Mouse (Mus musculus): ENCODE results near the gene Sema3a.
"Not testable (repeated sequence)": the region's sequence is repeated elsewhere in the genome, so short reads cannot be mapped to it uniquely, and the experiment has no call there.

Sema3a gene

DNA sequence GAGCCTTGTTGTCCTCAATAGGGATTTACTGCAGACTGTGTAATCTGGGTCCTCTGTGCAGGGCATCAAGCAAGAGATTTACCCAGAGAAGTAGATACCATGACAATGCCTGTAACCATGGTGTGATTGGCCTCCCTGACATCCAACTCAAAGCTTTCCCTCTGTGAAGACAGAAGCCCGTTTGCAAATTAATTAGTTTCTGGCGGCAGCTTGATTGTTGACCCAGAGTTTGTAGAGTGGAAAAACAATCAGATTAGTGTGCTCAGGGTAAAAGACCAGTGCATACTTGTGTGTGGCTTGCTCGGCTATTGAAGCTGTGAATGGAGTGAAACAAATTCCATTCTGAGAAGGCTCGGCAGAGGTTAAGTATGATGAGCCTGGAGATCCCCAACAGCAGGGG lies 404.0 kb downstream of the Sema3a start:
- in situ Hi-C loops (cut with MboI, MseI): no loop called here

DNA sequence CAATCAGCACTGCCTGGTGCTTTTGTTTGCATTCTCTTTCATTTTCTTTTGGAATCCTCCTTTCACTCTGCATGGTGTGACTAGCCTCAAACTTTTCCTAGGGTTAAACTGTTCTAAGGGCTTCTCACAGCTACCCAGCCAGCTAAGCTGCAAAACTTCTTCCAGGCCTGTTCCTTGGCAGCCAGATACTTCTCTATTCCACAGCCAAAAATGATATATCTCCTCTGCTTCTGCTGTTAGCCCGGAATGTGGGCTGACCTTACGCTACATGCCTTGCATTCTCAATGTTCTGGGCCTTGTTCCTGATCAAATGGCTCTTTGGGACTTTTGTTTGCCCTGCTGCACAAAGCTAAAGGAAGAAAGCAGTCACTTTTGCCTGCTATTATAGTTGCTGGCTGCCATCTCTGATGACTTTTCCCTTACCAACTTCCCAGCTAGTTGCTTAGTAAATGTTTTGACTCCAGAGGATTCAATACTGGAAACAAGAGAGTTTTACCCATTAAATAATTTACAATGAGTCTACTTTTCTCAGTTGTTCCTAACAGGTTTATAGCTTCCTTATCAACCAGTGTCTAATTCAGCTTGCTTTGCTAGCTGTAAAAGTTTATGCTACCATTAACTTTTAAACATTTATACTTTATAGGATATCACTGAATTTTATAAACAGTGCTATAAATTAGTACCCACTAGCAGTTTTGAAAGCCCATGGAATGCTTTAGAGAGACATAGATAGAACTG lies 422.4 kb downstream of the Sema3a start:
- in situ Hi-C loops (cut with MboI, MseI): no loop called here

DNA sequence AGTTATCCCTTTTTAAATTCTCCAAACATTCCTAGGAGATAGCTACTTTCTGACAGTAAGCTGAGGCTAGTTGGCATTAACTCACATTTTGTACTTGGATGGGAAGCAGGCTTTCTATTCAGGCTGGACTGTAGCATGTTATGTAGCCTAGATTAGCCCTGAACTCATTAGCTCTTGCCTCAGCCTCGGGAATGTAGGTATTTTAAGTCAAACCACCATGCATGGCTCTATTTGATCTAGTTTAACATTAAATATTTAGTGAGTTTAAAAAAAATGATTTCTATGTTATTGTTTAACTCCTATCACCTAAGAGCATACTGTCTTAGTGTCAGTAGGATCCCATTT lies 423.0 kb downstream of the Sema3a start:
- in situ Hi-C loops (cut with MboI, MseI): no loop called here

DNA sequence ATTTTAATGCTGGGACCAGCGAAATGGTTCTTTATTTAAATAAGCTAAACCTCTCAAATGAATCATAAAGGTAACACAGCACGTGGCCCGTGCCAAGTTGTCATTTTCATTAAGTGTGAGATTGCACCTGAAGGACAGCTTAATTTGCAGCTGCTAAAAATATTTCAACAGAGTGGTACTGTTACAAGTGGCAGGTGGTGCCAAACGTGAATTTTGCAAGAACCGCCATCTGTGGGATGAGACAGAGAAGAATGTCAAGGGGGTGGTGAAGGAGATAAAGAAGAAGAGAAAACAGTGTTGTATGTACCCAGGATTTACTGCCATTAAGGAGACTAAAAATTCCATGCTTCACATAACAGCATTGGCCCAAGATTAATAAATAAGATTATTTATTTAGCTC lies 423.9 kb downstream of the Sema3a start:
- in situ Hi-C loops (cut with MboI, MseI): no loop called here

DNA sequence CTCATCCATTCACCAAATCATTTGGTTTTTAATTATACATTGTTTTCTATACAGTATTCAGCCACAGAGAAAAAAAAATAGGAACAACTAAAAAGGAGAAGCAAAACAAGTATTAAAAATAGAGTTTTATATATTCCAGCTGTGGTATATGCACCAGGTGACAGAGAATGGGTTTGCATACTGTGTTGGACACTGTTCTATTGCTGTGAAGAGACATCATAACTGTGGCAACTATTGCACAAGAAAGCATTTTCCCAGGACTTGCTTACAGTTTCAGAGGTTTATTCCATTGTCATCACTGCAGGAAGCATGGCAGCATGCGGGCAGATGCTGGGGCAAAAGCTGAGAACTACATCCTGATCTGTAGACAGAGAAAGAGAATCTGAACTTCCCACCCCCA lies 425.7 kb downstream of the Sema3a start:
- in situ Hi-C loops (cut with MboI, MseI): no loop called here

DNA sequence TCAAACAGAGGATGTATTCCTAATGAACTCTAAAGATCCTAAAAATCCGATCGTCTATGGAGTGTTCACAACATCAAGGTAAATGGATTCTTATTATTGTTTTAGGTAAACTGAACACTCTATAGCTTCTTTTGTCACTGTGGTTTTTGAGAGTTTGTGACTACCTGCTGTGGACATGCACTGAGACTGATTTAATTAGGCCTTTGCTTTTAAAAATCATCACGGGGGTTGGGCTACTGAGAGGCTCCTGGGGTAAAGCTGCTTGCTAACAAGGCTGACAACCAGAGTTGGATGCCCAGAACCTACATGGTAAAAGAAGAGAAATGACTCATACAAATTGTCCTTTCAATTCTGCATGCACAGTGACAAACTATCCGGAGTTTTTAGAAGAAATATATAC lies 432.0 kb downstream of the Sema3a start:
- in situ Hi-C loops (cut with MboI, MseI): no loop called here

DNA sequence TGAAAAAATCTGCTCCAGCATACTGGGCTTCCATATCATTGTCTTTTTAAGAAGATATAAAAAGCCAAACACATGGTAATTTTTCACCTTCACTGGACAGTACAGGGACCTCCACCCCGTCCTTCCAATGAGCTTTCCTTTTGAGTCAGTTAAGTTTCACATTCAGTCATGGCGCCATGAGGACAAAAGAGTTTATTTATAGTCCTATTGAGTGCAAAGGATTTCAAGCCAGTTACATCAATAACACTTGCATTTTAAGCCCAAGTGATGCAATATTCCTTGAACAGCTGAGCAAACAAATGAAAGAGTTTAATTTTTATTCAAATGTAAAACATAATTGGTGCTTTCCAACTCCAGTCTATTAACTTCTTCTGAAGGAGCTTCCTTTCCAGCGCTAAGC lies 448.7 kb downstream of the Sema3a start:
- in situ Hi-C loops (cut with MboI, MseI): no loop called here

DNA sequence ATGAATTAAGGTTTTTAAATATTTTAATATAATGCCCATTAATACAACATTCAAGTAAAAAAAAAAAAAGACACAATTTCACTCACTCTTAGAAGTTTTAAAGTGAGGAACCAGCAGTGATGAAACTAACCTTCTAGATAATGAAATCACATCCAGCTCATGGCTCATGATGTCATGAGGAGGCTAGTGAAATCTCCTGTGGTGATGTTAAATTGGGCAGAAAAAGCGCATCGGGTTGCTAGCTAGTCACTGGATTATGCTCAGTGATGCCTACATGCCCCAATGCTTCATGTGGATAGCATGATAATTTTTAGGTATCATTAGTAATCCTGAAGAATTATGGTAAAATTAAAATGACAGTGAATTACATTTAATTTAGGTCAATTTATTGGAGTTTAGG lies 453.9 kb downstream of the Sema3a start:
- in situ Hi-C loops (cut with MboI, MseI): no loop called here

DNA sequence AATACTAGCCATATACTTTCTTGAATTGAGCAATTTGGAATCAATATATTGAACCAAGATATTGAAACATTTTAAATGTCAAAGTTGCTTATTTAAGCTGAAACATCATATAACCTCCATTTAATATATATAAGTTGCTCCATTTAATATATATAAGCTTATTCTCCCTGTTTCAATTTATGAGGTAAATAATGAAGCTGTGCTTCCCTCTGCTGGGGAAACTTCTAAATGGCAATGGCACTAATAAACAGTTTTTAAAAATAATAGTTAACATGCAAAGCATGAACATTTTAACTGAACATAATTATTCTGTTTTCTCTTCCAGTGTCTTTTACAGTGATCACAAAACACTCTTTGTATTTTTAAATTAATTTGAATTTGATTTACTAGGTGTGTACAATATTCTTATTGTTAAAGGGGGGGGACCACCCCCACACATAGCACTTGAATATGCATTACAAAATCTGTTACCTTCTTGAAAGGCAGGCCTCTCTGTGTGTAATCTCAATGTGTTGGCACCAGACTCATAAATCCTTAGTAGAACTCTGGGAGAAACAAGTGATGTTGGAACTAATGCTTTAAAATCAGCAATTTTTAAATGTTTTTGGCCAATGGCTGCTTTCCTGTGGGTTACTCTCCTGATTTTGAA lies 460.5 kb downstream of the Sema3a start:
- in situ Hi-C loops (cut with MboI, MseI): no loop called here

DNA sequence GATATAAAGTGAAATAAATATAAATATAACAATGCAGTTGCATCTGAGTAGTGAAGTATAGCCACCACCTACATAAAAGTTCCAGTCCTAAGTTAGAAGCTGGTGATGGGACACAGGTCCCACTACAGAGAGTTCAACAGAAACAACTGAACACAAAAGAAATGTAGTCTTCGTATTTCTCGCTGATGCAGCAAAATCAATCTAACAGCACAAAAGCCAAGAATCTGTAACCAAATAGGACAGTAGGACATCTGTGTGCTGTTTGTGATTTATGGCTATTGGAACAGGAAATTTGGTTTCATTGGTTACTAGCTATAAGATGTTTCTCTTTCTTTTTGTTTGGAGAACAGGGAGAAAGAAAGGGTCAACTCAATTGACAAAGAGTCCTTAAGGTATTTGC lies 469.2 kb downstream of the Sema3a start:
- in situ Hi-C loops (cut with MboI, MseI): no loop called here

DNA sequence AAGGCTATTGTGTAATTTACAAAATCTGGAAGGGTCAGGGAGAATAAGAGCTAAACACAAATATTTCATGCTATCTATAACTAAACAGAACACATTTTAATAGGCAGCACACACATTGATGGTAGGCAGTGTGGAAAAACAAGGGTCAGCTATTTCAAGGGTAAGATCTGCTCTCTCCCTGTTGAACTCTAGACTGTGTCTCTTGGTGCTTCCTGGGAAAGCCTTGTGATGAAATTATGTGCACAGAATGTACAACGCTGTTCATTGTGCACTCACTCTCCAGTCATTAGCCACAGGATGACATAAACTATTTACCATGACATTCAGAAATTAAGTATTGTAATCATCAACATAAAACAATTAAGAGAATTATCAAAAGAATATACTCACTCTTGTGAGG lies 486.4 kb downstream of the Sema3a start:
- in situ Hi-C loops (cut with MboI, MseI): no loop called here

DNA sequence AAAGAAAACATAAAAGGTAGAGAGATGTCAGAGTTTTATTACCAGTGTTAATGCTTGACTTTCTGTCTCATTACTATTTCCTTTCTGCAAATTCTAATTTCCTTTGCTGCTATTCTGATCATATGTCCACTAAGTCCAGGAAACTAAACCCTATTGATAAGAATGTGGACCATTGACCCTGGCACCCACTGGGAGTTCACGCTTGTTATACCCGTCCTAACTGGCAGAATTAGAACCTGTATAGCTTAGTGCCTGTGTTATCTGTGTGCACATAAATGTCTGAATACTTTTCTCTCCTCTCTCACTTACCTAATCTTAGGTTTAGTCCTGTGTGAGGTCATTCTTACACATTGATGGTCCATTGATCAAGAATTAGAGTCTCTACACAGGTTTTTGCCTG lies 486.9 kb downstream of the Sema3a start:
- in situ Hi-C loops (cut with MboI, MseI): no loop called here

DNA sequence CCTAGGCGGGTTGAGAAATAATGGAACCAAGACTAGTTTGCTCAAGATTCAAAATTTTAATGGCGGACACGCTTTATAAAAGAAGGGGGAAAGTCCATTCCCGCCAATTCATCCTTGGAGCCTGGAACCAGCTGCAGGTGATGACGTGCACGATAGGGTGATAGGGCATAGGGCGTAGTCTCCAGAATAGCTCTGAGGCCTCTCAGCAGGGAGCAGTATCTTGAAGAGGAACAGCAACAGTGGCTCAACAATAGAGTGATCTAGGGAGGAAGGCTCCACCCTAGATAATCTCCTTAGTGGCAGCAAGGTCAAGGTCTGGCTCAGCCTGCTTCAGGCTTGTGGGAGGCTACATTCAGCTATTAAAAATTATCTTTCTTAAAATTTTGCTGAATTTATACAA lies 489.4 kb downstream of the Sema3a start:
- in situ Hi-C loops (cut with MboI, MseI): not testable (repeated sequence)

DNA sequence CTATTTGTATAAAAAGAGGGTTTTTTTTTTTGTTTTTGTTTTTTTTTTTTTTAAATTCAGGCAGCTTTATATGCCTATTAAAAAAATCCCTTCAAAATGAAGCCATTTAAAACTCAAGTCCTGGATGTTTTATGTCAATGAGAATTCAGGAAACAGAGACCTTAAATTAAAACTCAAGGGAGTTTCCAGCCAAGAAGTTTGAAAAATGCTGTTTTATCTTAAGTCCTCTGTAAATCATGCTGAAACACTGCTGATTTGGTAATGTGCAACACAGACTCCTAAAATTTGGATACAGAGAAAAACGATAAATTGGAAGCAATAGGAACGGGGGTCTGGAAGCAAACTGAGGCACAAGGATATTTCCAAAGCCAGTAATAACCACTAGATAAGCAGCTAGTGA lies 490.7 kb downstream of the Sema3a start:
- in situ Hi-C loops (cut with MboI, MseI): no loop called here

DNA sequence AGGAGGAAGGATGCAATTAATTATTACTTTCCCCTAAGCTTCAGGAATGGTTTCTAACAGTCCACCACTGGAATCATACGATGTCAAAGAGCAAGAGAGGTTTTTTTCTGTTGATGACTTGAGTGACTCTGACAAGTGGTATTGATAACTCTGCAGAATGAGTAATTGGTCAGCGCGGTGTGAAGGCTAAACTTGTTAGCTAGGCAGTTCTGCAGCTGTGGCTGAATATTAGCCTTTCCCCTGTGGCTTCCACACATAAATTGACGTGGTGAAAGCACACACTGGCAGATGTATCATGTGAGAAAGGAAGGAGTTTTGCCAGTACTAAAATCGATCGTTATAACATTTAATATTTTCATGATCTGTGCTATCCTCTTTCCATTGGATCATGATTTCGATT lies 497.4 kb downstream of the Sema3a start:
- in situ Hi-C loops (cut with MboI, MseI): loop anchor here (5.0 kb wide), 1 partner anchor 1240 kb away; the partner anchor contains the start of gene Sema3d

DNA sequence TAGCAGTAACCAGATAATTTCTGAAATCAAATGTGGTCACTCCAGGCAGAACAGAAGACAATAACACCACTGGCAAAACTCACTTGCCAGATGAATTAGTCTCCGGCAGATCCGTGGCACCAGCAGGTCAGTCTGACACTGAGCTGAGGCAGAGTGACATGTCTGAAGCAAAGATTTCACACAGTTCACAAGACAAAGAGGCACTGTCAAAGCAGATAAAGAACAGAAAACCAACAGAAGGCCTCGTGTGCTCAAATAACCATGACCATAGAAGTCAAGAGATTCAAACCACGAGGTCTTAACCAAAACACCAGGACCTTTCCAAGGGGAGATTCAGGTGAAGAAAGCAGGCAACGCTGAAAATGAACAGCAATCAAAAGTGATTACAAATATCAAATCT lies 499.5 kb downstream of the Sema3a start:
- in situ Hi-C loops (cut with MboI, MseI): loop anchor here (5.0 to 25.0 kb wide), 3 partner anchors 1062 to 1587 kb away; partner anchors contain the start of gene Sema3d

DNA sequence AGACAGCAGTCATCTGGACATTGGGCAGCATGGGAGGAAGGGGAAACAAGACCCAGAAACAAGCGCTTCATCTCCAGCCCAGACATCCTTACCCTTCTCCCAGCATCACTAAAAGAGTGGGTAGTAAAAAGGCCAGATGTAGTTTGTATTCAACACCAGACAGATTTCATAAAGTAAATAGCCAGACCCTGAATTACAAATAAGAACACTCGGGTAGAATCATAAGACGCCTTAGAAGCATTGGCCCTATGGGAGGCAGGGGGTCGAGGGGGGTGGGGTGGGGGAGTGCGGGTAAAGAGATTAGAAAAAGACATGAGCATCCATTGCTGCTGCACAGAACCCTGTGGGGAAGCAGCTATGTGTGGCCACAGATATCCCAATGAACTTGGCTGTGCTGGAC lies 500.9 kb downstream of the Sema3a start:
- in situ Hi-C loops (cut with MboI, MseI): loop anchor here (5.0 to 25.0 kb wide), 2 partner anchors 1064 to 1589 kb away; no protein-coding TSS in a partner anchor

DNA sequence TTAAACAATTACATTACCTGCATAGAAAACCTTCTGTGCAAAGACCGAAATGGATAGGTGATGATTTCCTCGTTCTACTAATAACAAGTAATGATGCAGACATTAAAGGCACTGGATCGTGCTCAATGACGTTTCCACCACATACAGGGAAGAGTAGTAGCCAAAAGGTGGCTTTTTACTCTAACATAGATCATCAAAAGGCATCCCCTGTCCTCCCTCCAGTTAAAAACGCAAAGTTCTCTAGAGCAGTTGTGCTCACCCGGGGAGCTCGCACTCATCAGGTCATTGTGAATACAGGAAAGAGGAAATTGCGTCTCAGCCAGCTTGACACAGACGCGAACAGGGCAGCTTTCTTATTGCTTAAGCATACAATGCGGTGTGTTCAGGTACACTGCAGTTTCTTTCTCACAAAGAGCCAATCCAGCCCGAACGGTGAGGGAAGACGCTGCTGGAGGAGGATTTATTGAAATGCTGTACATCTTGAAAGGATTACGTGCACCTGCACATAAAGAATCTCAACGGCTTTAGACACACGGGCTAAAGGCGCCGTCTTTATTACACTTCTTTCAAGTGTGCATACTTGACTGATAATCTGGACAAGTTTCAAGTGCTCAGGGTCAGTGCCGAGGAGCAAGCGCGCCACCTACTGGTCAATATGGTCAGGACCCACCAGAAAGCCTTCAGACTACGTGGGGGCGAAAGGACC lies 503.5 kb downstream of the Sema3a start:
- in situ Hi-C loops (cut with MboI, MseI): loop anchor here (5.0 to 25.0 kb wide), 2 partner anchors 1066 to 1591 kb away; no protein-coding TSS in a partner anchor

DNA sequence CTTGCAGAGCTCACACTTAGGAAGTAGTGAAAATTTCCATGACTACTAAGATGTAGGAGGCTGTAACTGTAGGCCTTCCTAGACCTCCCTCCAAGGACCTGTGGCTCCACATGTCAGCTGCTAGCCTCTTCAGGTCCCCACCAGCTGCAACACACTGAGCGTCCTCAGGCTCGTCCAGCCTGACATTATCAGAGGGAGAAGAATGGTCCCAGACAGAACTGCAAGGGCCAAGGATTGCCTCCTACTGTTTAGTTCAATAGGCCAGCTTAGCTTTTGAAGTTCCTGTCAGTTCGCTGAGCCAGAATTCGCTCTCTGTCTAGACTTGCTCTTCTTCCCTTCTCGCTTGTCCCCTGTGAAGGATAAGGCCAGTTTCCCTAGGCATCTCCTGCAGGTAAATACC lies 504.7 kb downstream of the Sema3a start:
- in situ Hi-C loops (cut with MboI, MseI): loop anchor here (5.0 to 25.0 kb wide), 2 partner anchors 1068 to 1593 kb away; no protein-coding TSS in a partner anchor

DNA sequence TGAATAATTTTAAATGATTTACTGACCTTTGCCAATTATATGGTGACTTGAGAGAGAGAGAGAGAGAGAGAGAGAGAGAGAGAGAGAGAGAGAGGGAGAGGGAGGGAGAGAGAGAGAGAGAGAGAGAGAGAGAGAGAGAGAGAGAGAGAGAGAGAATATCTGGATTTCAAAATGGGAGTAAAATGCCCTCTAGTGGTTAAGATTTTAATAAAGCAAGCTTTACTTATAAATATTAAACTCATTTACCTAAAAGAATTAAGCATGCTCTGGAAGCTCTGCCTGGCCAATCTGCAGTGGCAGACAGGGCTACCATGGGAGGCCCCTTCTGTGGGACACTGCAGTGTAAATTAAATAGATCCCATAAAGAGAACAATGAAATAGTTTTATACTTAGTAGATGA lies 505.5 kb downstream of the Sema3a start:
- in situ Hi-C loops (cut with MboI, MseI): loop anchor here (25.0 kb wide), 1 partner anchor 1593 kb away; no protein-coding TSS in a partner anchor

DNA sequence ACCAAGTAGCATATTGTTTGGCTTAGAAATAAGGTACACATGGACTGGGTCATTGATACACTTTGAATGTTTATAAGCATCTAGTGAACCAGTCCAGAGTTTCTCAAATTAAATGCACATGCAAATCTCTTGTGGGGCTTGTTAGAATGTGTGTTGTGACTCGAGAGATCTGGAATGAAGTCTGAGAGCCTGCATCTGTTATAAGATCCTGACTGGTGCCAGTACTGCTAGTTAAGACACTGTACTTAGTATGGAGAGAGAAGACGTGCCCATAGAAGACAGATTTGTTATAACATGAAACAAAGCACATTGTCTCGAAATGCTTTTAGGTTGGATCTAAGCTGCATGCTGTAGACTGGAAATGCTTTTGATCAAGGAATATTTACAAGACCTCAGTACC lies 511.0 kb downstream of the Sema3a start:
- in situ Hi-C loops (cut with MboI, MseI): loop anchor here (25.0 kb wide), 1 partner anchor 1599 kb away; no protein-coding TSS in a partner anchor
